Mouse (Mus musculus) T-helper 1 cell (primary cell): Measurements from ENCODE around the gene Ssh1.

Experiments used
- in situ Hi-C: fragments of 300-600 bp; cut with MboI, MseI; formaldehyde crosslinking; loops from one replicate; pipeline ENCODE4 v1.15.1; 2025; ENCODE audit warnings: high pct_unique_total_duplicates

The Ssh1 gene

GRCm38 (mm10) chr5:113993487-113994465, at the start of gene Ssh1:
TSS of gene Ssh1 (minus strand) at chr5:113993894.
- in situ Hi-C loops: no loop called here

GRCm38 (mm10) chr5:114041327-114041930, 47.7 kb upstream of the Ssh1 start:
- in situ Hi-C loops: no loop called here

- in situ Hi-C loops: no loop called here
Observed at GRCm38 (mm10) chr5:114040911-114041310, 47.2 kb upstream of the Ssh1 start.

GRCm38 (mm10) chr5:114040508-114040907, 46.8 kb upstream of the Ssh1 start:
- in situ Hi-C loops: no loop called here

- in situ Hi-C loops: no loop called here
Observed at GRCm38 (mm10) chr5:114035111-114035510, 41.4 kb upstream of the Ssh1 start.

- in situ Hi-C loops: no loop called here
Observed at GRCm38 (mm10) chr5:114034393-114034792, 40.7 kb upstream of the Ssh1 start.

- in situ Hi-C loops: no loop called here
Observed at GRCm38 (mm10) chr5:114032161-114032763, 38.6 kb upstream of the Ssh1 start.

- in situ Hi-C loops: no loop called here
Observed at GRCm38 (mm10) chr5:114030652-114031051, 37.0 kb upstream of the Ssh1 start.

- in situ Hi-C loops: no loop called here
Observed at GRCm38 (mm10) chr5:114028111-114028510, 34.4 kb upstream of the Ssh1 start.

GRCm38 (mm10) chr5:114027217-114027944, 33.7 kb upstream of the Ssh1 start:
- in situ Hi-C loops: no loop called here

- in situ Hi-C loops: no loop called here
Observed at GRCm38 (mm10) chr5:114024885-114025284, 31.2 kb upstream of the Ssh1 start.

- in situ Hi-C loops: no loop called here
Observed at GRCm38 (mm10) chr5:114024390-114024789, 30.7 kb upstream of the Ssh1 start.

GRCm38 (mm10) chr5:114015121-114015520, 21.4 kb upstream of the Ssh1 start:
- in situ Hi-C loops: no loop called here

GRCm38 (mm10) chr5:114009049-114009448, 15.4 kb upstream of the Ssh1 start:
- in situ Hi-C loops: no loop called here

- in situ Hi-C loops: no loop called here
Observed at GRCm38 (mm10) chr5:114007753-114008453, 14.2 kb upstream of the Ssh1 start.

- in situ Hi-C loops: no loop called here
Observed at GRCm38 (mm10) chr5:114006974-114007373, 13.3 kb upstream of the Ssh1 start.

GRCm38 (mm10) chr5:114005100-114005499, 11.4 kb upstream of the Ssh1 start:
- in situ Hi-C loops: no loop called here

GRCm38 (mm10) chr5:114004573-114004972, 10.9 kb upstream of the Ssh1 start:
- in situ Hi-C loops: no loop called here

- in situ Hi-C loops: no loop called here
Observed at GRCm38 (mm10) chr5:114003542-114003941, 9.8 kb upstream of the Ssh1 start, which contains the start of gene Dao. TSS of gene Dao (plus strand) at chr5:114003703.

GRCm38 (mm10) chr5:113999382-113999781, 5.7 kb upstream of the Ssh1 start:
- in situ Hi-C loops: no loop called here

GRCm38 (mm10) chr5:113996458-113996857, 2.8 kb upstream of the Ssh1 start:
- in situ Hi-C loops: no loop called here
